Mouse (Mus musculus): Measurements from ENCODE around the gene Aatf.

The Aatf gene

GRCm38 (mm10) chr11:84382450-84382849 is 130.9 kb downstream of the Aatf start:
- in situ Hi-C loops (cut with MboI, MseI): no loop called here

- in situ Hi-C loops (cut with MboI, MseI): no loop called here
These were observed 136.6 kb downstream of the Aatf start for GRCm38 (mm10) chr11:84376510-84377365.

- in situ Hi-C loops (cut with MboI, MseI): no loop called here
These were observed 137.3 kb downstream of the Aatf start for GRCm38 (mm10) chr11:84375951-84376496.

GRCm38 (mm10) chr11:84373122-84373521 is 140.2 kb downstream of the Aatf start:
- in situ Hi-C loops (cut with MboI, MseI): no loop called here
